Mouse (Mus musculus) erythroblast, adult 5-6 weeks (primary cell): ENCODE data around the gene Fam50a. TPM values are rescaled to one million over a fixed set of nuclear protein-coding genes. Genes with fewer than 3 reads are reported as not detected.
"Not testable (repeated sequence)": the region's sequence is repeated elsewhere in the genome, so short reads cannot be mapped to it uniquely, and the experiment has no call there.

ENCODE experiments used
- ATAC-seq: replicated peaks from 2 replicates; pipeline ENCODE4 v1.8.0; 2016; ENCODE audit warnings: moderate number of reproducible peaks, mild to moderate bottlenecking, moderate TSS enrichment, inconsistent platforms; ENCODE audit not compliant: poor library complexity, low FRiP score, severe bottlenecking
- total RNA-seq, 2 experiments: library from RNA; stranded (forward) in 1 of 2; stranded (reverse) in 1 of 2; fragments of 150-400 nt in 1 of 2; fragments of 200-764, 138-1000 nt in 1 of 2; gene quantifications; 2 replicates each; pipeline versions ENCODE4 v1.2.3 to v1.2.4; 2015 to 2017; ENCODE audit warnings: low replicate concordance in 2 of 2

Gene Fam50a
- total RNA-seq, 2 experiments from 2014 or later: 6.1 to 16.9 TPM

DNA sequence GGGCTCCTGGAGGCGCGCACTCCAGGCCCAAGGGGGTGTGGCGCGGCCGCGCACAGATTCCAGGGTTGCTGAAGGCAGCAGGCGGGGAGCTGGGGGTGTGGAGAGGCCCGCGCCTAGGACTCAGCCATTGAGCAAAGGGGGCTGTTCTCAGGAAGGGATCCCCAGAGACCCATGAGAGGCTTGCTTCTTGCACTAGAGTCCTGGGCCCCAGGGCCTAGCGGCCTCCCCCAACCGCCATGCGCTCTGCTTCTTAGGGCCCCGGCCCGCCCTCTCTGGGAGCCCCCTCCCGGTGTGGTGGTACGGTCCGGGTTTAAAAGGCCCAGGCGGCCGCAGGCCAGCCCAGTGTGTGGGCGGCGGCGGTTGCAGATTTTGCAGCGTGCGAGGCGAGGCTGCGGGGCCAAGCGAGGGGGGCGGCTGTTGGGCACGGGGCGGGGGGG is 15.9 kb downstream of the Fam50a start, which contains the start of gene Plxna3:
Gene Plxna3, plus strand, starts transcription at position 342 of the 437 bp plus-strand sequence.
- peak; percentile 69; the same call in 1 of the 2 replicates for ATAC-seq

DNA sequence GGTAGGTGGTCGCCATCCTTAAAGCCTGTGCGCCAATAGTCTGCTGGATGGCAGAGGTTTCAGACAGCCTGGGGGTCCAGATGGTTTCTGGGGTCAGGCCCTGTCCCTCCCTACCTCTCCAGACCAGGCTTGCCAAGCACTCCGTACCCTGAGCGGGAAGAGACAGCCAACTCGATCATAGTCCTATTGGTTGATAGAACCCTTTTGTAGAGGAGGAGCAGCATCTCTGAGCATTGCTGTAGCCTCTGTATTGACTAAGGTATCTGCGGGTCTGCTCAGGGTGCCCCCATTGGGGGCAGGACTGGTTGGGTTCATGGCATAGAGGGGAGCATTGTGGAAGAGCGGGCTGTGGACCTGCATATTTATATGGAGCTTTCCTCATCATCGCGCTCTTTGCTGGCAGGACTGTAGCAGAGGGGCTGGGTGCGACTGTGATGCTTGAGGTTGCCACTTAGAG is 16.4 kb downstream of the Fam50a start:
- ATAC-seq: no peak

DNA sequence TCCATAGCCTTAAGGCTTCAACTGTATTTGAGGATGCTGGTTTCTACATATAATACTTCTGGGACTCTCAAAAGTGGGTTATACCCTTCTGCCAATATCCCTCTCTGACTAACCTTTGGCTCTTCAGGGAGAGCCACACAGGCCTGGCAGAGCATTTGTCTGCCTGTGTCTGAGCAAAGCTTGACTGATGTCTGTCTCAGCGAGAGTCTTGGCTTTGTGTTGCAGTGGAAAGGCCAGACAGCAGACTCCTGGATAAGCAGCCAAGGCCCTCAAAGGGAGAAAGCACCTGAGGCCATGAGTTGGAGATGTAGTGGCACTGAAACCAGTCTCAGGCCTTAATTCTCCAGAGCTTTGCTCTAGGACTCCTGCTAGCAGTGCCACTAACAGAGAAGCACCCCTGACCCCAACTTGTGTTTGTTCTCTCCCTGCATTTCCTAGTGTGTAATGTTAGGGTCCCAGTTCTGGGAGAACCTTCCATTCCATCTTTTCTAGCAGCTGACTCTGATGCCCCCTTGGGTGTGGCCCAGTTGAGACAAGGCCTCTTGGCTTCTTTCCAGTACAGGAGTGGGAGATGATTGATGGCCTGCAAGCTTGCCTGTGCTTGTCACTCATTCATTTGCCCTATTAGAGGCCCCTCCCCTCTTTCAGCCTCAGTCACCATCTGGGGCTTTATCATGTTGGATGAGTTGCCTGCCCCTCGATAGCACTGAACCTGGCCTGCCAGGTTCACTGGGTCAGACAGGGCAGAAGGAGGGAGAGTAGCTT is 17.5 kb downstream of the Fam50a start:
- ATAC-seq: no peak

DNA sequence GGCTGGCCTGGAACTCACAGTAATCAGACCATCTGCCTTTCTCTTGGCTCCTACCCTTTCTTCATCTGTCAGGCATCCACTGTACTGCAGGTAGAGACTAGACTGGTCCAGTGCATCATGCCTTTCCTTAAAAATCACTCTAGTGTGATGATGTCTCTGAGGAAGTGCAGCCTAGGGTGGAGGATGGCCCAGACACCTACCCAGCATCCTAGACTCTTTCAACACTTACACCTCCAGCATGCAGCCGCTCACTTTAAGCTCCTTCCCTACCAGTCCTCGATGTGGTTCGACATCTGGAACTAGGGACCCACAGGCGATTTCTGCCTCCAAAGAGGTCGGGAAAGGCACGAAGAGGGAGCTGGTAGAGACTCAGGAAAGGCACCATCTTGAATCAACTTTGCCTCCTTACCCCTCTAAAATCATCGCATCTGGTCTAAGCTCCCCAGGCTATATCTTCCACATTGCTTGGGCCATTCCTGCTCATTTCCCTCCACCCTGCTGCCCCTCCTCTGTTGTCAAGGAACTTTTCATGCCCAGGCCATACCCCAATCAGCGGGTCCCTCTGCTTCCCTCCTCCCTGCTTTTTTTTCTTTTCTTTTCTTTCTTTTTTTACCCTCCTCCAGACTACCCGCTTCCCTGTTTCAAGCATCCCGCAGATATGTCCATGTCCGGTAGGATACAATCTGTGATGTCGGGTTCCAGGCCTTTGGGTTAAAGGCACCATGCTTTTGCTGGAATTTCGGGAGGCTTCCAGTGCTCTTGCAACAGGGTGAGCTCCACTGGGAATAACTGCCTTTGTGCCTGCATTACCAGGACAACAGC is 40.0 kb downstream of the Fam50a start:
- ATAC-seq: peak; percentile 60

DNA sequence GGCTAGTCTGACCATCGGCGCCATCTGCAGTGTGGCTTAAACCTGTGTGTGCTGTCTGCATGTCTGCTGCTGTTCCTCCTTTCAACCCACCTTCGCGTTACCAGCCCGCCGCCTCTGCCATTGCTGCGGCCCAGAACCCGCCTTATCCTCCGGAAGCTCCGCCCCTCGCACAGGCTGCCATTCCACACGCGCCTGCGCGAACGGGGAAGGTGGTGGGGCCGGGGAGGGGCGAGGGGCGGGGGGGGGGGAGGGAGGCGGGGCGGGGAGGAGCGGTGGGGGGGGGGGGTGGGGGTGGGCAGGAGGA is 40.6 kb downstream of the Fam50a start, which contains the start of gene Lage3:
Gene Lage3, minus strand, starts transcription at position 152 of the 304 bp plus-strand sequence.
- peak; percentile 99 for ATAC-seq

DNA sequence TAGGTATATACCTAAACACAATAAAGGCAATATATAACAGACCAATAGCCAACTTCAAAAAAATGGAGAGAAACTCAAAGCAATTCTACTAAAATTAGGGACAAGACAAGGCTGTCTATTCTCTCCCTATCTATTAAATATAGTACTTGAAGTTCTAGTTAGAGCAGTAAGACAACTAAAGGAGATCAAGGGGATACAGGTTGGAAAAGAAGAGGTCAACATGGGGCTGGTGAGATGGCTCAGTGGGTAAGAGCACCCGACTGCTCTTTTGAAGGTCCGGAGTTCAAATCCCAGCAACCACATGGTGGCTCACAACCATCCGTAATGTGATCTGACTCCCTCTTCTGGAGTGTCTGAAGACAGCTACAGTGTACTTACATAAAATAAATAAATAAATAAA is 44.2 kb downstream of the Fam50a start:
- not testable (repeated sequence) for ATAC-seq

DNA sequence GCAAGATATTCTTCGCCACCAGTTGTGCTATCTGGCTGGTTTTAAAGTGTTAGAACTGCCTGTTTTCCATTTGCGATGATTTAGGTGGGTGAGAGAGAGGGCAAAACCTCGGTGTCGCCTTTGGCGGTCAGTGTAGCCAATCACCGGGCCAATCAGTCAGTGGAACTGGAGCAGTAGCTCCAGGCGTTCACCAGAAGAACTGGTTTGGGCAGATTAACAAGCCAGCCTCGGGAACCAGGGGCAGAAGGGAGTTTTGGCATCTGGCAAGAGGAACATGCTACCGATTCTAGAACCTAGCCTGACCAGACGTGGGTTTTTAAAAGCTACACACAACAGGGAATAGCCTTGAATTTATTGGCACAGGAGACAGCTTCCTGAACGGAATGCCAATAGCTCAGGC is 46.3 kb downstream of the Fam50a start:
- no peak for ATAC-seq

DNA sequence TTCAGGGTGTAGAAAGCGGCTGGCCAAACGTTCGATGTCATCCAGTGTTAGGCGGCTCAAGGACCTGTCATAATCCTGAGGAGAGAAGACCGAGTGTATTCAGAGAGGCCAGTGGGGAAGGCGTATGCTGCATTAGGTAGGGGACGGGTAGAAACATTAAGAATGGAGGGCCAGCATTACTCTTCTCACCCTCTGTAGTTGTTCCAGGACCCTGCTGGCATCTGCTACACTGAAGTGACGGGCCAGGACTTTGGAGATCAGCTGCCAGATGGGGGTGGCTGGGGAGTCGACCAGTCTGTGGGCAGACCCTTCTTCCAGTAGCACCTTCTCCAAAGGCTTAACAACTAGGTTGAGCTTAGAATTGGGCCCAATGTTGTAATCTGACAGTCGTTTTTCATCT is 54.7 kb downstream of the Fam50a start:
- ATAC-seq: no peak; the same call in 1 of the 2 replicates

DNA sequence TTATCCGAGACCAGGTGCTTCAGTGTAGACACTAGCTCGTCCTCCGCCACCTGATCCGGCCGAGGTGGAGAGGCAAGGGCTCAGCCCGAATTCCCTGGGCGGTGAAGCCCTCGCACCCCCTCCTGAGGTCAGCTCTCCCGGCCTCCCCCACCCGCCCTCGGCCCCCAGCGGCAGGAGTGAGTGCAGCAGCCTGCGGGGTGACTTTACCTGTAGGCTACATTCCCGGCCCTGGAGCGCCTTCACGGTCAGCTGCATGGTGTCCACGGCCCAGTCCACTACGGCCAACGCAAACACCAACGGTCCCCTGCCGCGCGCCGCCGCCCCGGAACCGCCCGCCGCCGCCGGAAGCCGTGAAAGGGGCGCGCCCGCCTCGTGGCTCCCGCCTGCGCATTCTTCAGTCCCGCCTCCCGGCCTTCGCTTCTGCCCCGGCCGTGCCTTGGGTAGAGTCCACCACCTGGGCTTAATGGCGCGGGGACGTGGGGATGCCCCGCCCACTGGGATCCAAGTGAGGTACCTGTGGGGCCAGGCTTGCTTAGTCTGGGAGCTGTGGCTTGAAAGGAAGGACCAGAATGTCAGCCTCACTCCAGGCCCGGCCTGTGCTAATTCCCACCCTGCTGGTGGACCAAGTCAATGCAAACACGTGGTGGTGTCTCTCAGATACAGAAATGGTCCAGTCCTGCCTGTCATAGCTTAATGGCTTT is 55.5 kb downstream of the Fam50a start:
- peak; percentile 70 for ATAC-seq

Other genes starting within 250 kb of the Fam50a start
- gene Opn1mw, start 185.6 kb upstream of the Fam50a start, total RNA-seq (2015; ENCODE audit: low replicate concordance): not detected in 2 replicates
- gene Opn1mw, start 185.6 kb upstream of the Fam50a start, total RNA-seq (2017; ENCODE audit: low replicate concordance): not detected in 2 replicates
- 8.5 and 9.4 TPM in 2 replicates for gene Mecp2, start 177.7 kb upstream of the Fam50a start, total RNA-seq (2015; ENCODE audit: low replicate concordance)
- 7.2 and 11.4 TPM in 2 replicates for gene Mecp2, start 177.7 kb upstream of the Fam50a start, total RNA-seq (2017; ENCODE audit: low replicate concordance)
- gene Tex28, start 145.2 kb upstream of the Fam50a start, total RNA-seq (2015; ENCODE audit: low replicate concordance): not detected in 2 replicates
- gene Tex28, start 145.2 kb upstream of the Fam50a start, total RNA-seq (2017; ENCODE audit: low replicate concordance): not detected in 2 replicates
- gene Tktl1, start 135.8 kb upstream of the Fam50a start, total RNA-seq (2015; ENCODE audit: low replicate concordance): not detected in 2 replicates
- not detected in 2 replicates for gene Tktl1, start 135.8 kb upstream of the Fam50a start, total RNA-seq (2017; ENCODE audit: low replicate concordance)
- 103 and 133 TPM in 2 replicates for gene Flna, start 63.2 kb upstream of the Fam50a start, total RNA-seq (2015; ENCODE audit: low replicate concordance)
- 189 and 215 TPM in 2 replicates for gene Flna, start 63.2 kb upstream of the Fam50a start, total RNA-seq (2017; ENCODE audit: low replicate concordance)
- 26.3 and 29.0 TPM in 2 replicates for gene Emd, start 58.3 kb upstream of the Fam50a start, total RNA-seq (2015; ENCODE audit: low replicate concordance)
- 5.7 and 25.5 TPM in 2 replicates for gene Emd, start 58.3 kb upstream of the Fam50a start, total RNA-seq (2017; ENCODE audit: low replicate concordance)
- 743 and 770 TPM in 2 replicates for gene Rpl10, start 42.2 kb upstream of the Fam50a start, total RNA-seq (2015; ENCODE audit: low replicate concordance)
- 310 and 397 TPM in 2 replicates for gene Rpl10, start 42.2 kb upstream of the Fam50a start, total RNA-seq (2017; ENCODE audit: low replicate concordance)
- 11.5 and 29.0 TPM in 2 replicates for gene Taz, start 31.1 kb upstream of the Fam50a start, total RNA-seq (2015; ENCODE audit: low replicate concordance)
- 7.2 and 24.5 TPM in 2 replicates for gene Taz, start 31.1 kb upstream of the Fam50a start, total RNA-seq (2017; ENCODE audit: low replicate concordance)
- gene Dnase1l1, start 30.7 kb upstream of the Fam50a start, total RNA-seq (2015; ENCODE audit: low replicate concordance): 27.9 and 29.0 TPM in 2 replicates
- gene Dnase1l1, start 30.7 kb upstream of the Fam50a start, total RNA-seq (2017; ENCODE audit: low replicate concordance): 17.3 and 29.3 TPM in 2 replicates
- gene Atp6ap1, start 15.9 kb upstream of the Fam50a start, total RNA-seq (2015; ENCODE audit: low replicate concordance): 144 and 155 TPM in 2 replicates
- gene Atp6ap1, start 15.9 kb upstream of the Fam50a start, total RNA-seq (2017; ENCODE audit: low replicate concordance): 143 and 265 TPM in 2 replicates
- gene Gdi1, start 8.0 kb upstream of the Fam50a start, total RNA-seq (2015; ENCODE audit: low replicate concordance): 139 and 145 TPM in 2 replicates
- 60.1 and 128 TPM in 2 replicates for gene Gdi1, start 8.0 kb upstream of the Fam50a start, total RNA-seq (2017; ENCODE audit: low replicate concordance)
- gene Plxna3, start 16.0 kb downstream of the Fam50a start, total RNA-seq (2015; ENCODE audit: low replicate concordance): 0.42 TPM in 1 of 2 replicates, not detected in the other
- gene Plxna3, start 16.0 kb downstream of the Fam50a start, total RNA-seq (2017; ENCODE audit: low replicate concordance): 0.34 and 2.6 TPM in 2 replicates
- gene Lage3, start 40.6 kb downstream of the Fam50a start, total RNA-seq (2015; ENCODE audit: low replicate concordance): 4.2 and 10.9 TPM in 2 replicates
- gene Lage3, start 40.6 kb downstream of the Fam50a start, total RNA-seq (2017; ENCODE audit: low replicate concordance): 2.4 and 10.9 TPM in 2 replicates
- 4.0 and 15.0 TPM in 2 replicates for gene Ubl4a, start 60.2 kb downstream of the Fam50a start, total RNA-seq (2015; ENCODE audit: low replicate concordance)
- gene Ubl4a, start 60.2 kb downstream of the Fam50a start, total RNA-seq (2017; ENCODE audit: low replicate concordance): 3.4 and 6.7 TPM in 2 replicates
- gene Slc10a3, start 60.3 kb downstream of the Fam50a start, total RNA-seq (2015; ENCODE audit: low replicate concordance): 1.9 and 2.1 TPM in 2 replicates
- gene Slc10a3, start 60.3 kb downstream of the Fam50a start, total RNA-seq (2017; ENCODE audit: low replicate concordance): 1.8 and 3.0 TPM in 2 replicates
- 3.7 and 9.4 TPM in 2 replicates for gene Fam3a, start 80.2 kb downstream of the Fam50a start, total RNA-seq (2015; ENCODE audit: low replicate concordance)
- gene Fam3a, start 80.2 kb downstream of the Fam50a start, total RNA-seq (2017; ENCODE audit: low replicate concordance): 4.0 and 8.8 TPM in 2 replicates
- gene Ikbkg, start 80.3 kb downstream of the Fam50a start, total RNA-seq (2015; ENCODE audit: low replicate concordance): 5.2 and 14.0 TPM in 2 replicates
- gene Ikbkg, start 80.3 kb downstream of the Fam50a start, total RNA-seq (2017; ENCODE audit: low replicate concordance): 19.8 and 36.4 TPM in 2 replicates
- 89.3 and 104 TPM in 2 replicates for gene G6pdx, start 116.2 kb downstream of the Fam50a start, total RNA-seq (2015; ENCODE audit: low replicate concordance)
- gene G6pdx, start 116.2 kb downstream of the Fam50a start, total RNA-seq (2017; ENCODE audit: low replicate concordance): 46.4 and 58.4 TPM in 2 replicates
- not detected in 2 replicates for gene Gm6880, start 168.4 kb downstream of the Fam50a start, total RNA-seq (2015; ENCODE audit: low replicate concordance)
- not detected in 2 replicates for gene Gm6880, start 168.4 kb downstream of the Fam50a start, total RNA-seq (2017; ENCODE audit: low replicate concordance)